Mouse (Mus musculus) intestine, embryonic 16.5 days (tissue): Measurements from ENCODE around the gene Socs3. TPM values are rescaled to one million over a fixed set of nuclear protein-coding genes. Genes with fewer than 3 reads are reported as not detected.
A peak's percentile ranks its signal among the peaks of the same experiment; 100 is the strongest.

Source experiments
- ATAC-seq: fragments of 200-750 bp; cut with Nextera tagmentation; 2 replicates; pipeline ENCODE4 v1.8.0; 2017; ENCODE audit warnings: moderate TSS enrichment, moderate library complexity
- H3K27ac ChIP-seq: fragments of 300-500 bp; sonication (generic); 2 replicates; pipeline ENCODE4 v1.5.1; 2014; ENCODE audit warnings: mild to moderate bottlenecking, low read length
- H3K27me3 ChIP-seq: fragments of 300-500 bp; sonication (generic); replicated peaks from 2 replicates; pipeline ENCODE4 v1.6.1; 2014; ENCODE audit warnings: low read length, control low read depth, mixed read lengths; ENCODE audit not compliant: control insufficient read depth, insufficient read depth
- H3K36me3 ChIP-seq: fragments of 300-500 bp; sonication (generic); 2 replicates; pipeline ENCODE4 v1.6.1; 2014; ENCODE audit warnings: low read length, control low read depth; ENCODE audit not compliant: control insufficient read depth, insufficient read depth
- H3K4me1 ChIP-seq: fragments of 300-500 bp; sonication (generic); 2 replicates; pipeline ENCODE4 v1.6.1; 2014; ENCODE audit warnings: low read length, control low read depth, mixed read lengths; ENCODE audit not compliant: control insufficient read depth, insufficient read depth
- H3K4me2 ChIP-seq: fragments of 300-500 bp; sonication (generic); 2 replicates; pipeline ENCODE4 v1.6.1; 2014; ENCODE audit warnings: low read depth, low read length, control low read depth
- H3K4me3 ChIP-seq: fragments of 300-500 bp; sonication (generic); 2 replicates; pipeline ENCODE4 v1.5.1; 2014; ENCODE audit warnings: mild to moderate bottlenecking, low read length
- H3K9ac ChIP-seq: fragments of 300-500 bp; sonication (generic); 2 replicates; pipeline ENCODE4 v1.6.1; 2014; ENCODE audit warnings: low read depth, low read length
- H3K9me3 ChIP-seq: fragments of 300-500 bp; sonication (generic); 2 replicates; pipeline ENCODE4 v1.6.1; 2016; ENCODE audit warnings: low read length, control low read depth; ENCODE audit not compliant: control insufficient read depth
- WGBS: fragments of 180-500 bp; shearing (Covaris S2); extraction: QIAGEN DNeasy Blood & Tissue Kit; methylation state at CpG from one replicate; pipeline ENCODE4 v1.1.7; 2014; 5-methylcytosine and 5-hydroxymethylcytosine counted together
- polyA plus RNA-seq: library from polyadenylated mRNA; unstranded; fragments of >200 nt; fragmentation: Nextera tagmentation; extraction: Ambion mirVana; gene quantifications from 2 replicates; pipeline ENCODE4 v1.2.1, GENCODE M21; 2015

Gene Socs3
- polyA plus RNA-seq, 1 experiment from 2014 or later, result 18.9 TPM

GRCm38 (mm10) chr11:117975211-117975967, 5.5 kb upstream of the Socs3 start:
- Histone ChIP-seq H3K9me3 (no peaks in the 10 kb centered on the region), H3K4me1 (peaks cover 28% of the 10 kb centered on the region), H3K4me2 (no peak overlapping the region), H3K36me3 (no peaks in the 10 kb centered on the region), H3K9ac (no peak overlapping the region), H3K4me3 (no peak overlapping the region), H3K27ac (0 out of 2 replicates have a peak overlapping the region, but pooled peaks have one; percentile 1), H3K27me3 (no peaks in the 10 kb centered on the region)
- ATAC-seq, result no peak
- 36% methylated on average over 18 of the region's 18 CpGs for WGBS

- no peaks in the 10 kb centered on the region for H3K36me3 ChIP-seq
- H3K27me3 ChIP-seq, result no peaks in the 10 kb centered on the region
- no peaks in the 10 kb centered on the region for H3K9me3 ChIP-seq
- no peak overlapping the region for H3K4me2 ChIP-seq
- H3K4me3 ChIP-seq, result no peak overlapping the region
- no peak for ATAC-seq
- 40% methylated on average over 14 of the region's 14 CpGs for WGBS
- H3K9ac ChIP-seq, result no peak overlapping the region
- peaks cover 30% of the 10 kb centered on the region for H3K4me1 ChIP-seq
- H3K27ac ChIP-seq, result no peak overlapping the region
These were observed 4.7 kb upstream of the Socs3 start for GRCm38 (mm10) chr11:117974327-117975125.

- Histone ChIP-seq H3K4me3 (no peak overlapping the region), H3K4me1 (peaks cover 31% of the 10 kb centered on the region), H3K36me3 (no peaks in the 10 kb centered on the region), H3K27ac (no peak overlapping the region), H3K27me3 (no peaks in the 10 kb centered on the region), H3K4me2 (no peak overlapping the region), H3K9ac (no peak overlapping the region), H3K9me3 (no peaks in the 10 kb centered on the region)
- no peak for ATAC-seq
- WGBS, result 43% methylated on average over 5 of the region's 5 CpGs
These were observed 3.7 kb upstream of the Socs3 start for GRCm38 (mm10) chr11:117973569-117973968.

- WGBS, result 79% methylated on average over 11 of the region's 11 CpGs
- Histone ChIP-seq H3K36me3 (no peaks in the 10 kb centered on the region), H3K4me2 (no peak overlapping the region), H3K4me1 (peaks cover 33% of the 10 kb centered on the region), H3K9me3 (no peaks in the 10 kb centered on the region), H3K9ac (no peak overlapping the region), H3K27me3 (no peaks in the 10 kb centered on the region), H3K27ac (no peak overlapping the region), H3K4me3 (no peak overlapping the region)
- no peak for ATAC-seq
These were observed 3.1 kb upstream of the Socs3 start for GRCm38 (mm10) chr11:117972656-117973558.

- H3K9ac ChIP-seq, result no peak overlapping the region
- H3K4me2 ChIP-seq, result no peak overlapping the region
- H3K27me3 ChIP-seq, result no peaks in the 10 kb centered on the region
- H3K4me1 ChIP-seq, result peaks cover 44% of the 10 kb centered on the region
- WGBS, result 69% methylated on average over 2 of the region's 2 CpGs
- no peak overlapping the region for H3K27ac ChIP-seq
- no peaks in the 10 kb centered on the region for H3K9me3 ChIP-seq
- H3K36me3 ChIP-seq, result no peaks in the 10 kb centered on the region
- no peak for ATAC-seq
- no peak overlapping the region for H3K4me3 ChIP-seq
These were observed 1.9 kb upstream of the Socs3 start for GRCm38 (mm10) chr11:117971646-117972242.

GRCm38 (mm10) chr11:117971100-117971499, 1.3 kb upstream of the Socs3 start:
- Histone ChIP-seq H3K36me3 (peaks cover 3% of the 10 kb centered on the region; the same call in 1 of the 2 replicates), H3K9me3 (no peaks in the 10 kb centered on the region), H3K4me1 (peaks cover 48% of the 10 kb centered on the region), H3K27ac (peak overlapping the region; percentile 98; the same call in 1 of the 2 replicates), H3K4me2 (no peak overlapping the region), H3K4me3 (no peak overlapping the region), H3K27me3 (no peaks in the 10 kb centered on the region), H3K9ac (no peak overlapping the region)
- WGBS, result 74% methylated on average over 6 of the region's 6 CpGs
- ATAC-seq, result no peak

GRCm38 (mm10) chr11:117969100-117969944, 525 bp downstream of the Socs3 start:
- under 1% methylated on average over 63 of the region's 65 CpGs for WGBS
- H3K27me3 ChIP-seq, result no peaks in the 10 kb centered on the region

GRCm38 (mm10) chr11:117968716-117969099, 1.1 kb downstream of the Socs3 start:
- Histone ChIP-seq H3K4me2 (peak overlapping the region; percentile 94), H3K4me1 (peaks cover 49% of the 10 kb centered on the region), H3K27ac (peak overlapping the region; percentile 98), H3K9me3 (no peaks in the 10 kb centered on the region), H3K4me3 (peak overlapping the region; percentile 87), H3K36me3 (peaks cover 3% of the 10 kb centered on the region; the same call in 1 of the 2 replicates), H3K27me3 (no peaks in the 10 kb centered on the region), H3K9ac (peak overlapping the region; percentile 95)
- peak; percentile 50 for ATAC-seq
- under 1% methylated on average over 34 of the region's 34 CpGs for WGBS

More at GRCm38 (mm10) chr11:117969100-117969944, 525 bp downstream of the Socs3 start:
- Histone ChIP-seq H3K27ac (peak overlapping the region; percentile 98), H3K4me2 (peak overlapping the region; percentile 94), H3K4me3 (peak overlapping the region; percentile 87), H3K9me3 (no peaks in the 10 kb centered on the region), H3K9ac (peak overlapping the region; percentile 95), H3K36me3 (peaks cover 3% of the 10 kb centered on the region; the same call in 1 of the 2 replicates), H3K4me1 (peaks cover 47% of the 10 kb centered on the region)
- ATAC-seq, result peak; percentile 93
